Mouse (Mus musculus): ENCODE data around the gene Rcn3. TPM values are rescaled to one million over a fixed set of nuclear protein-coding genes. Genes with fewer than 3 reads are reported as not detected.
"Not testable (repeated sequence)": the region's sequence is repeated elsewhere in the genome, so short reads cannot be mapped to it uniquely, and the experiment has no call there.

The Rcn3 gene
- polyA plus RNA-seq, 1 experiment: 13.1 TPM

DNA sequence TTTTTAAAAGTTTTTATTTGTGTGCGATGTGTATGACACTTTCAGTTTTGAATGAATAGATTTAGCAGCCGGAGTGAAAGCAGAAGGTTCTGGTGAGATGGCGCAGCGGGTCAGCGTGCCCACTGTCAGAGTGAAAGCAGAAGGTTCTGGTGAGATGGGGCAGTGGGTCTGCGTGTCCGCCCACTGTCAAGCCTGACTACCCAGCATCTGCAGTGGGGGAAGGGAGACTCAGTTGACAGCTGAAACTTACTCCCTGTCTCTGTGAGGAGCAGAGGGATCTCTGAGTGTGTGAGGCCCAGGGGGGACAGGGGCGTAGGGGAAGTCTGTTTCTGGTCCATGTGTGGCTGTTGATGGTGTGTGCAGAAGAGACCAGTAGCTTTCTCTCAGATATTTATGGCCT is 25.5 kb upstream of the Rcn3 start:
- H3K4me1 ChIP-seq (ENCODE audit: control insufficient read depth, insufficient read depth, low read length): no peaks in the 10 kb centered on the region
- no peak for TF ChIP-seq CTCF (IDR thresholded peaks at IDR 0.05; ENCODE audit: extremely low read depth, insufficient read depth, low read length)
- no peak for TF ChIP-seq POLR2A (IDR thresholded peaks at IDR 0.05; ENCODE audit: extremely low read depth, insufficient read depth, low read length)
- no peak overlapping the region for H3K4me3 ChIP-seq (ENCODE audit: insufficient read depth, low read length)
- no peak overlapping the region for H3K27ac ChIP-seq (ENCODE audit: insufficient read depth, low read length)

DNA sequence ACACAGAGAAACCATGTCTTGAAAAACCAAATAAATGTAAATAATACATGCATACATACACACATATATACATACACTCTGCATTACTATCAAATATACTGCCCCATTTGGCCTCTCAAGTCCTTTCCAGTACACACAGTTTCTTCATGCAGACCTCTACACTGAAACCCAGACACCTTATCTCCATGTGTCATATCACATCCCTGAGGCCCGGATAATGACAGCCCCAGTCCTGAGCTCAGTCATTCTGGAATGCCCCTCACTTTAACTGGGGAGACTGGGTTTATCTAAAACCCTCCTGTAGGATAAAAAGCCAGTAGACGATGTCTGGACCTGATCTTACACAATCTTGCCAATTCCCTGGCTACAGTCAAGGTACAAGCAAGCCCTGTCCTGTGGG is 21.5 kb upstream of the Rcn3 start:
- Histone ChIP-seq H3K27ac (ENCODE audit: insufficient read depth, low read length) (no peak overlapping the region), H3K4me1 (ENCODE audit: control insufficient read depth, insufficient read depth, low read length) (no peaks in the 10 kb centered on the region), H3K4me3 (ENCODE audit: insufficient read depth, low read length) (no peak overlapping the region)
- TF ChIP-seq CTCF (IDR thresholded peaks at IDR 0.05; ENCODE audit: extremely low read depth, insufficient read depth, low read length): no peak
- TF ChIP-seq POLR2A (IDR thresholded peaks at IDR 0.05; ENCODE audit: extremely low read depth, insufficient read depth, low read length): no peak

DNA sequence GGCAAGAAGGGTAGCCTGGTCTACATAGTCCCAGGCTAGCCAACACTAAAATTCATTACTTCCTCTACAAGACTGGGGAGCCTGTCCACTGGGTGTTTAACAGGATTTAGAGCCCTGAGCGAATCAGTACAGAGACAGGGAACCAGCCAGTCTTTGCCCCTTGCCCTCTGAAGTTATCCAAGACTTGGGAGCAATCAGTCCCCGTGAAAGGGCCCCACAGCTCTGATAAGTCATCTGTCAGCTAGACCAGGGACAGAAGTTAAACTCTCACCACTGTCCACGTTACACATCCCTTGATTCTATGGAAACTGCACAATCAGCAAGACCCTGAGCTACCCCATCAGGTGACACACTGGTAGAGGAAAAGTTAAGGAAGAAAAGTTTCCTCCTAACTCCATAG is 20.5 kb upstream of the Rcn3 start:
- Histone ChIP-seq H3K4me1 (ENCODE audit: control insufficient read depth, insufficient read depth, low read length) (no peaks in the 10 kb centered on the region), H3K27ac (ENCODE audit: insufficient read depth, low read length) (no peak overlapping the region), H3K4me3 (ENCODE audit: insufficient read depth, low read length) (no peak overlapping the region)
- TF ChIP-seq POLR2A (IDR thresholded peaks at IDR 0.05; ENCODE audit: extremely low read depth, insufficient read depth, low read length) (no peak), CTCF (IDR thresholded peaks at IDR 0.05; ENCODE audit: extremely low read depth, insufficient read depth, low read length) (no peak)

DNA sequence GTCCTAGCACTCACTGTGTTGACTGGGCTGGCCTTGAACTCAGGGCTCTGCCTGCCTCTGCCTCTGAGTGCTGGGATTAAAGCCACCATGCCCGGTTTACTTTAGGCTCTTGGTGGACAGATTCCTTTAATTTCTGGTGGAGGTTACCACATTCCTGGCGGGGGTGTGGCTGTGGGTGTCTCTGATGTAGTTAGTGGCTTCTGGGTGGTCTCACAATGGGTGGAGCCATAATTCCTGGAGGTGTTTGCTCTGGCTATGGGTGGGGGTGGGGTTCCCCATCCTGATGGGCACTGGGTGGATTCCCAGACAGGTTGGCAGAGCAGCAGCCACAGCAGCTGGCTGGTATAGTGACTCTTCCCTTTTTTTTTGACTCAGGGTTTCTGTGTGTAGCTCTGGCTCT is 19.9 kb upstream of the Rcn3 start:
- no peak for TF ChIP-seq CTCF (IDR thresholded peaks at IDR 0.05; ENCODE audit: extremely low read depth, insufficient read depth, low read length)
- H3K27ac ChIP-seq (ENCODE audit: insufficient read depth, low read length): no peak overlapping the region
- no peak overlapping the region for H3K4me3 ChIP-seq (ENCODE audit: insufficient read depth, low read length)
- H3K4me1 ChIP-seq (ENCODE audit: control insufficient read depth, insufficient read depth, low read length): no peaks in the 10 kb centered on the region

DNA sequence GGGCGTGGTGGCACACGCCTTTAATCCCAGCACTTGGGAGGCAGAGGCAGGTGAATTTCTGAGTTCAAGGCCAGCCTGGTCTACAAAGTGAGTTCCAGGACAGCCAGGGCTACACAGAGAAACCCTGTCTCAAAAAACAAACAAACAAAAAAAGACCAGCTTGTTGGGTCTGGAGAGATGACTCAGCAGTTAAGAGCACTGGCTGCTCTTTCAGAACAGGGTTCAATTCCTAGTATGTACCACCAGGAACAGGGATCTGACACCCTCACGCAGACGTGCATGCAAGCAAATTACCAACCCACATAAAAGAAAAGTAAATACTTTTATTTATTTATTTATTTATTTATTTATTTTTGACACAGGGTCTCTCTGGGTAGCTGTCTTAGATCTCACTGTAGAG is 18.1 kb upstream of the Rcn3 start:
- not testable (repeated sequence) for H3K4me1 ChIP-seq (ENCODE audit: control insufficient read depth, insufficient read depth, low read length); H3K27ac ChIP-seq (ENCODE audit: insufficient read depth, low read length); H3K4me3 ChIP-seq (ENCODE audit: insufficient read depth, low read length)

DNA sequence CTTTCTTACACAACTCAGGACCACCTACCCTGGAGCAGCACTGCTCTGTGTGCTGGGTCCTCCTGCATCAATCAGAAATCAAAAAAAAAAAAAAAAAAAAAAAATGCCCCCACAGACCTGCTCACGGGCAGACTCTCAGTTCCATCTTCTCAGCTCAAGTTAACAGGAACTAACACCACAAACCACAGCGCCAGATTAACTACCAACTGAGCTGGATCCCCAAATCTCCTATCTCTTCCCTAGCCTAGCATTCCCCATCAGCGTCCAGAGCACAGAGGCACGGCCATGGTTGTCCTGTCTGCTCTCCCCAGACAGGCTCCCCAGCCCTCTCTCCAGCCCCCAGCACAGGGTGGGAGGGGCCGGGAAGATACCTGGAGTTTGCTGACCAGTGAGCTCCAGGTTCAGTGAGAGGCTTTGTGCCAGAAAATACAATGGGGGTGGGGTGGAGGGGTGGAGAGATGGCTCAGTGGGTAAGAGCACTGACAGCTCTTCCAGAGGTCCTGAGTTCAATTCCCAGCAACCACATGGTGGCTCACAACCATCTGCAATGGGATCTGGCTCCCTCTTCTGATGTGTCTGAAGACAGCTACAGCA is 15.1 kb upstream of the Rcn3 start:
- TF ChIP-seq POLR2A (IDR thresholded peaks at IDR 0.05; ENCODE audit: extremely low read depth, insufficient read depth, low read length) (no peak), CTCF (IDR thresholded peaks at IDR 0.05; ENCODE audit: extremely low read depth, insufficient read depth, low read length) (no peak)
- no peaks in the 10 kb centered on the region for H3K4me1 ChIP-seq (ENCODE audit: control insufficient read depth, insufficient read depth, low read length)
- H3K27ac ChIP-seq (ENCODE audit: insufficient read depth, low read length): no peak overlapping the region

DNA sequence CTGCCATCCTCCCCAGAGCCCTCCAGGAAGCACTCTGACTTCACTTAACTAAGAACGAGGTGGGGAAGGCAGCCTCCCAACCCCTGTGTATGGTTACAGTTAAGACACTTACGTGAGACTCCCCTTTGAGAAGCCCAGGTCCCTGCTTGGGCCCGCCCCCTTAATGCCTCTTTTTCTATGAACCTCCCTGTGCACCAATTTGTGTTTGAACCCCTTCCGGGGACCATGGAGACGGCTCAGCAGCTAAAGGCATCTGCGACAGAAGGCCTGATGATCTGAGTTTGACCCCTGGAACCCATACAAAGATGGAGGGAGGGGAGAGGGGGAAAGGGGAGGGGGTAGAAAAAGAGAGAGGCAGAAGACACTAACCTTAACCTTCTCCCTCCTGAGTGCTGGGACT is 14.4 kb upstream of the Rcn3 start:
- TF ChIP-seq POLR2A (IDR thresholded peaks at IDR 0.05; ENCODE audit: extremely low read depth, insufficient read depth, low read length) (no peak), CTCF (IDR thresholded peaks at IDR 0.05; ENCODE audit: extremely low read depth, insufficient read depth, low read length) (no peak)
- Histone ChIP-seq H3K4me1 (ENCODE audit: control insufficient read depth, insufficient read depth, low read length) (no peaks in the 10 kb centered on the region), H3K27ac (ENCODE audit: insufficient read depth, low read length) (no peak overlapping the region), H3K4me3 (ENCODE audit: insufficient read depth, low read length) (no peak overlapping the region)

More for the DNA sequence above, 15.1 kb upstream of the Rcn3 start:
- H3K4me3 ChIP-seq (ENCODE audit: insufficient read depth, low read length): no peak overlapping the region

DNA sequence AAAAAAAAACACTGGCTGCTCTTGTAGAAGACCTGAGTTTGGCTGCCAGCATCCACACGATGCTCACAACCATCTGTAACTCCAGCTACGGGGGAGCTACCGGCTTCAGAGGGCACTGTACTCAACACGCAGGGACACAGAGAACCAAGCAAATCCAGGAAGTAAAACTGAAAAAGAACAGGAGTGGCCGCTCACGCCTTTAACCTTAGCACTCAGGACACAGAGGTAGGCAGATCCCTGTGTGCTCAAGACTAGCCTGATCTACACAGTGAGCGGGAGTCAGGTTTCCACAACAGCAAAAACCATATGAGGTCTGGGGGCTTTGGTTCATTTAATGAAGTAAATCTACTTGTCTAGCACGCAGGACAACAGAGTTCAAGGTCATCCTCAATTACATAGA is 13.5 kb upstream of the Rcn3 start:
- H3K4me1 ChIP-seq (ENCODE audit: control insufficient read depth, insufficient read depth, low read length): no peaks in the 10 kb centered on the region
- no peak overlapping the region for H3K4me3 ChIP-seq (ENCODE audit: insufficient read depth, low read length)
- TF ChIP-seq CTCF (IDR thresholded peaks at IDR 0.05; ENCODE audit: extremely low read depth, insufficient read depth, low read length) (no peak), POLR2A (IDR thresholded peaks at IDR 0.05; ENCODE audit: extremely low read depth, insufficient read depth, low read length) (no peak)
- H3K27ac ChIP-seq (ENCODE audit: insufficient read depth, low read length): no peak overlapping the region

DNA sequence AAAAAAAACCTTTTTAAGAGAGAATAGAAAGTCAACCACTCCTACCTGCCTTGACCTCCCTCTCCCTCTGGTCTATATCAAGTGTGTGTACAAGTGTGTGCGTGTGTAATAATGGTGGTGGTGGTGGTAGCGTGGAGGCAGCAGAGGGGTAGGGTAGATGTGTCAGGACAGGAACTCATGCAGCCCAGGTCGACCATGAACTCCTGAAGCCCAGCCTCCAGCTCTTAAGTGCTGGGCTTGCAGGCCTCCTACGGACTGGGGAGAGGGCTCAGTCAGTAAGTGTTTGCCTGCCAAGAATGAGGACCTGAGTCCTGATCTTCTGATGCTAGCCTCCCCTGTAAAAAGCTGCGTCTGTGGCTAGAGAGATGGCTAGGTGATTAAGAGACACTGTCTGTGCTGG is 12.9 kb upstream of the Rcn3 start:
- H3K27ac ChIP-seq (ENCODE audit: insufficient read depth, low read length): no peak overlapping the region
- no peak overlapping the region for H3K4me3 ChIP-seq (ENCODE audit: insufficient read depth, low read length)
- no peak for TF ChIP-seq CTCF (IDR thresholded peaks at IDR 0.05; ENCODE audit: extremely low read depth, insufficient read depth, low read length)
- no peak for TF ChIP-seq POLR2A (IDR thresholded peaks at IDR 0.05; ENCODE audit: extremely low read depth, insufficient read depth, low read length)
- H3K4me1 ChIP-seq (ENCODE audit: control insufficient read depth, insufficient read depth, low read length): no peaks in the 10 kb centered on the region

DNA sequence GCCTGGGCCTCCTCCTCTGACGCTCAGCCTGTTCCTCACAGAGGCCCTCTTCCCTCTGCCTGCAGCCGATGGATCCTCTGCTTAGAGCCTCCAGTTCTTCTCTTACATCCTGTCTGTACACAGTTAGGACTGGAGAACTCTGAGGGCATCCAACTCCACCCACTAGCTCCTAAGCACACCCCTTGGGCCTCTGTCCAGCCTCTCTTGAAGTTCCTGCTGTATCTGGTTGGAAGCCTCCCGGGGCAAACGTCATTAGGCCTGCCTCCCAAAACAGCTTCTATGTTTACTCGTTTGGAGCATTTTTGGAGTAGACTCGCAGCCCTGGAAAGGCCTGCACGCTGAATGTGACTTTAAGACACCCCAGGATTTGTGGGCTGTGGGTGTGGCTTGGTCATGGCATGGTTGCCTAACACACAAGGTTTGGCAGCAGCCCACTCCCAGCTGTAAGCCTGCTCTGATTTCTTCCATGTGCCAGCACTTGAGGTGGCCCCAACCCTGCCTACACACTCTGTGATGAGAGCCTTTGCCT is 11.7 kb upstream of the Rcn3 start, which contains the start of gene Fcgrt:
TSS of gene Fcgrt (minus strand) at position 200 of the 529 bp plus-strand sequence.
- H3K4me3 ChIP-seq (ENCODE audit: insufficient read depth, low read length): peak within 1 kb of the TSS; percentile 26; the same call in 1 of the 2 replicates
- peak within 1 kb of the TSS; percentile 54 for H3K27ac ChIP-seq (ENCODE audit: insufficient read depth, low read length)
- no peaks in the 10 kb centered on the region for H3K4me1 ChIP-seq (ENCODE audit: control insufficient read depth, insufficient read depth, low read length)
- TF ChIP-seq CTCF (IDR thresholded peaks at IDR 0.05; ENCODE audit: extremely low read depth, insufficient read depth, low read length): no peak
- peak; percentile 45; the same call in 1 of the 2 replicates for TF ChIP-seq POLR2A (IDR thresholded peaks at IDR 0.05; ENCODE audit: extremely low read depth, insufficient read depth, low read length)

All from cortical plate, adult 2 months (tissue).